Comparison of ENCODE assay signal across 14 mouse cellular contexts in genomic region chr15:86042364-86042763, GRCm38 (mm10). TPM values are rescaled to one million over a fixed set of nuclear protein-coding genes. Genes with fewer than 3 reads are reported as not detected.
A peak's percentile ranks its signal among the peaks of the same experiment; 100 is the strongest.
DNase-seq lines count a peak whose midpoint lies in the region; ATAC-seq and TF ChIP-seq lines count a peak whose summit lies in the region.
"Had no signal": no experiment of that assay in that cellular context is flagged by ENCODE, and none has a peak within 500 bp of the region (broad histone marks: within the 10 kb centered on the region; RNA-seq: fewer than 3 reads in every experiment).

No protein-coding gene starts in this region.

- no peak for TF ChIP-seq EP300 in stomach, postnatal 0 days (optimal IDR thresholded peaks at IDR 0.05)

- DNase-seq in lung, adult 2 months = no peak
- no peak for DNase-seq in lung, adult 18-20 months
- DNase-seq in R1 (ENCODE audit: low read depth, low spot score) = peak; percentile 70
- DNase-seq in stomach, postnatal 0 days (ENCODE audit: low spot score) = no peak
- DNase-seq in adrenal gland, postnatal 4 days (ENCODE audit: low spot score in 2 of 2) = no peak
- DNase-seq in gastrocnemius, adult 8-10 months (ENCODE audit: low spot score in 2 of 2) = no peak
- DNase-seq: adrenal gland, postnatal 36 days; cerebellum, adult 9-11 months; heart, adult 18-20 months; kidney, postnatal 10 days; thymus, postnatal 25 days had no signal

- H3K4me1 ChIP-seq in lung, adult 2 months (ENCODE audit: control insufficient read depth, insufficient read depth, low read length) = no peaks in the 10 kb centered on the region
- H3K4me1 ChIP-seq in intestine, embryonic 16.5 days (ENCODE audit: control insufficient read depth, insufficient read depth, low read length) = no peaks in the 10 kb centered on the region
- H3K4me1 ChIP-seq in stomach, postnatal 0 days (replicated peaks; ENCODE audit: control insufficient read depth, insufficient read depth) = no peaks in the 10 kb centered on the region

- no peaks in the 10 kb centered on the region for H3K36me3 ChIP-seq in intestine, embryonic 16.5 days (ENCODE audit: control insufficient read depth, insufficient read depth, low read length)
- H3K36me3 ChIP-seq in stomach, postnatal 0 days (ENCODE audit: control insufficient read depth, insufficient read depth, low read length) = no peaks in the 10 kb centered on the region
- H3K36me3 ChIP-seq: hindbrain, embryonic 10.5 days; limb, embryonic 15.5 days had no signal

- H3K9ac ChIP-seq in intestine, embryonic 16.5 days (ENCODE audit: low read depth, low read length) = no peak overlapping the region
- no peak overlapping the region for H3K9ac ChIP-seq in stomach, postnatal 0 days (ENCODE audit: low read length)
- H3K9ac ChIP-seq: limb, embryonic 15.5 days had no signal

- TF ChIP-seq CTCF in lung, adult 2 months (IDR thresholded peaks at IDR 0.05; ENCODE audit: insufficient read depth, low read length) = peak; percentile 23; the same call in 1 of the 2 replicates
- peak; percentile 60 for TF ChIP-seq CTCF in stomach, postnatal 0 days (IDR thresholded peaks at IDR 0.05; ENCODE audit: low read depth)

- no peaks in the 10 kb centered on the region for H3K9me3 ChIP-seq in intestine, embryonic 16.5 days (ENCODE audit: control insufficient read depth, low read length)
- no peaks in the 10 kb centered on the region for H3K9me3 ChIP-seq in stomach, postnatal 0 days (ENCODE audit: control insufficient read depth, low read length)
- H3K9me3 ChIP-seq: hindbrain, embryonic 10.5 days; limb, embryonic 15.5 days had no signal

- ATAC-seq in intestine, embryonic 16.5 days = peak; percentile 40; the same call in 1 of the 2 replicates
- ATAC-seq in stomach, postnatal 0 days (ENCODE audit: low FRiP score, low TSS enrichment) = no peak

- H3K4me2 ChIP-seq in intestine, embryonic 16.5 days (ENCODE audit: low read depth, low read length) = no peak overlapping the region
- H3K4me2 ChIP-seq in stomach, postnatal 0 days (replicated peaks; ENCODE audit: low read depth) = no peak overlapping the region
- H3K4me2 ChIP-seq: limb, embryonic 15.5 days had no signal

- no peak overlapping the region for H3K27ac ChIP-seq in intestine, embryonic 16.5 days (ENCODE audit: low read length)
- no peak overlapping the region for H3K27ac ChIP-seq in stomach, postnatal 0 days (replicated peaks)
- H3K27ac ChIP-seq: hindbrain, embryonic 10.5 days; limb, embryonic 15.5 days had no signal

- no peak overlapping the region for H3K4me3 ChIP-seq in lung, adult 2 months (replicated peaks; ENCODE audit: extremely low read depth, low read depth, low read length)
- no peak overlapping the region for H3K4me3 ChIP-seq in intestine, embryonic 16.5 days (ENCODE audit: low read length)
- no peak overlapping the region for H3K4me3 ChIP-seq in stomach, postnatal 0 days (ENCODE audit: low read depth, low read length)
- H3K4me3 ChIP-seq: hindbrain, embryonic 10.5 days; limb, embryonic 15.5 days had no signal

- no peak for TF ChIP-seq POLR2A in lung, adult 2 months (IDR thresholded peaks at IDR 0.05; ENCODE audit: borderline replicate concordance, extremely low read depth, low read depth, low read length)

- H3K27me3 ChIP-seq in intestine, embryonic 16.5 days (replicated peaks; ENCODE audit: control insufficient read depth, insufficient read depth, low read length) = peaks cover 17% of the 10 kb centered on the region; the same call in 1 of the 2 replicates
- H3K27me3 ChIP-seq in stomach, postnatal 0 days (ENCODE audit: control insufficient read depth, insufficient read depth, low read length) = no peaks in the 10 kb centered on the region

- WGBS in lung, adult 2 months = 13% methylated on average over 4 of the region's 4 CpGs
- WGBS in intestine, embryonic 16.5 days = 32% methylated on average over 4 of the region's 4 CpGs
- WGBS in stomach, postnatal 0 days = 17% methylated on average over 4 of the region's 4 CpGs

RNA-seq across cellular contexts. Expression of gene Celsr1, which starts 8.8 kb away (rescaled TPM):
- polyA plus RNA-seq in lung, adult 2 months (2012; rRNA removed) = 16.0 and 16.2 TPM in 2 replicates
- polyA plus RNA-seq in intestine, embryonic 16.5 days (2015; fragmentation: Nextera tagmentation; extraction: Ambion mirVana) = 0.51 and 0.70 TPM in 2 replicates
- polyA plus RNA-seq in stomach, postnatal 0 days (2015; fragmentation: Nextera tagmentation; extraction: Ambion mirVana) = 2.0 and 2.2 TPM in 2 replicates
- 10 to 100 TPM; 11.0 to 14.8 TPM for total RNA-seq in adrenal gland, postnatal 4 days (2021)
- total RNA-seq in gastrocnemius, adult 8-10 months (2022) = under 1 TPM; 0.02 to 0.36 (median 0.10) TPM

RNA-seq across cellular contexts. Expression of gene Gramd4, which starts 15.1 kb away (rescaled TPM):
- 21.5 and 24.4 TPM in 2 replicates for polyA plus RNA-seq in lung, adult 2 months (2012; rRNA removed)
- 9.1 and 9.5 TPM in 2 replicates for polyA plus RNA-seq in intestine, embryonic 16.5 days (2015; fragmentation: Nextera tagmentation; extraction: Ambion mirVana)
- 11.1 and 11.4 TPM in 2 replicates for polyA plus RNA-seq in stomach, postnatal 0 days (2015; fragmentation: Nextera tagmentation; extraction: Ambion mirVana)
- 10 to 100 TPM; 22.9 to 23.1 TPM for total RNA-seq in adrenal gland, postnatal 4 days (2021)
- total RNA-seq in gastrocnemius, adult 8-10 months (2022) = 1 to 10 TPM; 5.8 to 9.2 (median 8.1) TPM
